Mouse (Mus musculus): Measurements from ENCODE around the gene Htr2b. TPM values are rescaled to one million over a fixed set of nuclear protein-coding genes. Genes with fewer than 3 reads are reported as not detected.

Htr2b gene
- polyA plus RNA-seq (2014; fragmentation: Nextera tagmentation; extraction: Ambion mirVana), result 0.61 and 0.86 TPM in 2 replicates

DNA sequence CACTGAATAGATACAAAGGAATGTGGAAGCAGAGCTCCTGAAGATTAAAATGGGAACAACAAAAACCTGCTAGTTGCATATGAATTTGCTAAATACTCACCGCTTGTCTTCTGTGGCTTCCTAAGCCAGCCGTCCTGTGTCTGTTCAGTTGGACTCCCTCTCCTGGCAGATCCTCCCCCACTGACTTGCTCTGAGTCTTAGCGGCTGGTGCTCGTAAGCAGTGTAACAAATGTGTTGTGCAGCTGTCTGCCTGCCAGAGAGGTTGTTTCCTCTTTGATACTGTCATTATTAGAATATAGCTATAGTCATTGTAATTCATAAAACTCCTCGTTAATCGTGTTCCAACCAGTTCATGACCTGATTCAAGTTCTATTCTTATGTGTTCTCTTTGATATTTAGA is at the start of gene Htr2b:
Htr2b (minus strand) TSS at position 192 of the 400 bp plus-strand sequence.
- no peak for ATAC-seq (ENCODE audit: low read depth)
- Histone ChIP-seq H3K4me2 (ENCODE audit: low read depth, low read length) (no peak within 1 kb of the TSS), H3K9me3 (ENCODE audit: control insufficient read depth, low read length) (no peaks in the 10 kb centered on the region), H3K27ac (ENCODE audit: low read depth, low read length) (no peak within 1 kb of the TSS), H3K27me3 (ENCODE audit: control insufficient read depth, insufficient read depth, low read length) (no peaks in the 10 kb centered on the region), H3K4me3 (ENCODE audit: low read depth, low read length) (no peak within 1 kb of the TSS), H3K4me1 (ENCODE audit: control insufficient read depth, insufficient read depth, low read length) (no peaks in the 10 kb centered on the region), H3K9ac (replicated peaks; ENCODE audit: low read depth, low read length) (no peak within 1 kb of the TSS), H3K36me3 (ENCODE audit: control insufficient read depth, insufficient read depth, low read length) (0 out of 2 replicates have a peak, but pooled peaks cover 5% of the 10 kb centered on the region)
- 61% methylated on average over 6 of the region's 6 CpGs for WGBS

DNA sequence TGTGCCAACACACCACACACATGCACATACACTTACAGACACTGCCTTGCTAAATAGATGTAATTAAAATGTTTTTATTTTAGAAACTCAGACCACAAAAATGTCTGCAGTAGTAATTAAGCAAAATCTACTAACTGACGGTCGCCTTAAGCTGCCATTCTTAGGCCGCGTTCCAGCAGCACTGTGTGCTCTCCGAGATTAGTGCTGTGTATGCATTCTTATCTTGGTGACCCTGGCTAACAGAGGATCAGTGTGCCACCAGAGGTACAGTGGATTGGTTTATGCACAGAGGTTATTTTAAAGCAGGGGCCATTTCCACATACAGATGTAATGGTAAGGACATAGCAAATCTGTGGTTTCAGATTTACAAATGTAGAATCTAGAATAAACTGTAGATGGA is 49.3 kb upstream of the Htr2b start:
- H3K27me3 ChIP-seq (ENCODE audit: control insufficient read depth, insufficient read depth, low read length), result no peaks in the 10 kb centered on the region
- no peak for ATAC-seq (ENCODE audit: low read depth)
- H3K36me3 ChIP-seq (ENCODE audit: control insufficient read depth, insufficient read depth, low read length), result peaks cover 32% of the 10 kb centered on the region
- no peak overlapping the region for H3K4me3 ChIP-seq (ENCODE audit: low read depth, low read length)
- whole genome bisulfite sequencing, result 96% methylated on average over 5 of the region's 5 CpGs
- no peaks in the 10 kb centered on the region for H3K9me3 ChIP-seq (ENCODE audit: control insufficient read depth, low read length)
- H3K4me2 ChIP-seq (ENCODE audit: low read depth, low read length), result no peak overlapping the region
- no peaks in the 10 kb centered on the region for H3K4me1 ChIP-seq (ENCODE audit: control insufficient read depth, insufficient read depth, low read length)
- no peak overlapping the region for H3K9ac ChIP-seq (replicated peaks; ENCODE audit: low read depth, low read length)
- no peak overlapping the region for H3K27ac ChIP-seq (ENCODE audit: low read depth, low read length)

DNA sequence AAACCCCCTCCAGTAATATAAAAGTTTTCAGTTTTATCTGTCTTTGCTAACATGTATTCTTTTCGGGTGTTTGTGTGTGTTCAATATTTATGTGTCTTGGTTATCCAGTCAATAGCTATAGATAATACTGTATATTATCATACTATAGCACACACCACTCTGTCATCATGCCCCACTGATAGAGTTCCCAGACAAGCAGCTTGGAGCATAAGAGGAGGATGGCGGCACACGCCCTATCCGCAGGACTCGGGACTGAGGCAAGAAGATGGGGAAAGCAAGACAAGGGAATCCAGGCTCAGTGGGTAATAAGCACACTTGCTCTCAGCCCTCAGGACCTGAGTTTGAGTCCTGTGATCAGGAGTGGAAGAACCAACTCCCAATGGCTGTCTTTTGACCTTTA is 48.7 kb upstream of the Htr2b start:
- Histone ChIP-seq H3K9me3 (ENCODE audit: control insufficient read depth, low read length) (no peaks in the 10 kb centered on the region), H3K36me3 (ENCODE audit: control insufficient read depth, insufficient read depth, low read length) (peaks cover 31% of the 10 kb centered on the region), H3K4me3 (ENCODE audit: low read depth, low read length) (no peak overlapping the region), H3K4me1 (ENCODE audit: control insufficient read depth, insufficient read depth, low read length) (peaks cover under 1% of the 10 kb centered on the region), H3K27me3 (ENCODE audit: control insufficient read depth, insufficient read depth, low read length) (no peaks in the 10 kb centered on the region), H3K27ac (ENCODE audit: low read depth, low read length) (no peak overlapping the region), H3K4me2 (ENCODE audit: low read depth, low read length) (no peak overlapping the region), H3K9ac (replicated peaks; ENCODE audit: low read depth, low read length) (no peak overlapping the region)
- WGBS, result 96% methylated on average over 5 of the region's 5 CpGs
- ATAC-seq (ENCODE audit: low read depth), result no peak

DNA sequence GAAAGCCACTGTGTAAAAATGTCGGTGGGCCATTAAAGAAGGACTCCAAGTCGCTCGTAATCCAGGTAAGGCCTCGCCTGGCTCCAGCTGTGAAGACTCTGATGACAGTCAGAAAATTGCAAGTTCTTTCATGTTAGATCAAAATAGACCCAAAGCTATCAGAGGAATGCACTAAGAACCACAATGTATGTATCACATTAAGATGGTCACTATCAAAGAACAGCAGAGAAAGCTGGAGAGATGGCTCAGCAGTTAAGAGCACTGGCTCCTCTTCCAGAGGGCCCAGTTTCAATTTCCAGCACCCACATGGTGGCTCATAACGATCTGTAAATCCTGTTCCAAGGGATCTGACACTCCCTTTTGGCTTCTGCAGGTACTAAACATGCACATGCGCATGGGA is 48.3 kb upstream of the Htr2b start:
- no peak overlapping the region for H3K4me3 ChIP-seq (ENCODE audit: low read depth, low read length)
- no peaks in the 10 kb centered on the region for H3K9me3 ChIP-seq (ENCODE audit: control insufficient read depth, low read length)
- H3K27me3 ChIP-seq (ENCODE audit: control insufficient read depth, insufficient read depth, low read length), result no peaks in the 10 kb centered on the region
- 96% methylated on average over 6 of the region's 6 CpGs for WGBS
- peaks cover 30% of the 10 kb centered on the region for H3K36me3 ChIP-seq (ENCODE audit: control insufficient read depth, insufficient read depth, low read length)
- no peak overlapping the region for H3K27ac ChIP-seq (ENCODE audit: low read depth, low read length)
- ATAC-seq (ENCODE audit: low read depth), result no peak
- peaks cover 4% of the 10 kb centered on the region for H3K4me1 ChIP-seq (ENCODE audit: control insufficient read depth, insufficient read depth, low read length)
- H3K4me2 ChIP-seq (ENCODE audit: low read depth, low read length), result no peak overlapping the region
- H3K9ac ChIP-seq (replicated peaks; ENCODE audit: low read depth, low read length), result no peak overlapping the region

DNA sequence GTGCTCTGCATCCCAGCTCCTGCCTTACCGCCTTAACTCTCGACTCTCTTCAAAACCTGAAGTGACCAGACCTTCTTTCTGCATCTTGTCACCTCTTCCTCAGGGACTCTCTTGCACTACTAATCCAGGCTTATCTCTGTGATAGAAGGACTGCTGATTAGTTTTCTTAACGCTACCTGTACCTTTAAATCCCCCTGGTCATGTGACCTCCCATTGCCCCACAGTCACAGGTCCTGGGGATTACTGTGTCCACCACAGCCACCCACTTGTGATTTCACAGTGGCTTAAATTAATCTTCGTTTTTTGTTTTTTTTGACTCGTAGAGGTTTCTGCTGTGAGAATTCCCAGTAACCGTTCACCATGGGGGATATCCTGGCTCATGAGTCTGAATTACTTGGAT is 44.8 kb upstream of the Htr2b start:
- Histone ChIP-seq H3K27ac (ENCODE audit: low read depth, low read length) (no peak overlapping the region), H3K9ac (replicated peaks; ENCODE audit: low read depth, low read length) (no peak overlapping the region), H3K27me3 (ENCODE audit: control insufficient read depth, insufficient read depth, low read length) (no peaks in the 10 kb centered on the region), H3K9me3 (ENCODE audit: control insufficient read depth, low read length) (no peaks in the 10 kb centered on the region), H3K36me3 (ENCODE audit: control insufficient read depth, insufficient read depth, low read length) (peaks cover 21% of the 10 kb centered on the region), H3K4me3 (ENCODE audit: low read depth, low read length) (no peak overlapping the region), H3K4me1 (ENCODE audit: control insufficient read depth, insufficient read depth, low read length) (peaks cover 10% of the 10 kb centered on the region), H3K4me2 (ENCODE audit: low read depth, low read length) (no peak overlapping the region)
- ATAC-seq (ENCODE audit: low read depth), result no peak
- 93% methylated on average over 6 of the region's 6 CpGs for WGBS

DNA sequence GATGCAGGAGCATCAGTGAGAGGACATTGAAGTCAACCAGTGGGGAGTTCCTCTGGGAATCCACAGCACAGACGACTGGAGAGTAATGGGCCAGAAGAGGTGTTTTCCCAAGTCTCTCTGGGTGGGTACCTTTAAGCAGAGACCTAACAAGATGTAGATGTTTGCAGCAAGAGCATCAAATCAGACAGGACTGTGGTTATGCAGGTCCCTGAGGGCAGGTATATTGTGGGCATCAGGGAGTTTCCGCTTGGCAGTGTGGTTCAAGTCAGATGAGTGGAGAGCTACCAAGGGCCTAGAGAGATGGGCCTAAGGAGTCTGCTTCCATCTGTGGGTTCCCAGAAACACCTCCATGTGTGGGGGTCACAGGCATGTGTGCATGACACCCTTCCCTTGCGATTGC is 44.3 kb upstream of the Htr2b start:
- Histone ChIP-seq H3K4me1 (ENCODE audit: control insufficient read depth, insufficient read depth, low read length) (peaks cover 10% of the 10 kb centered on the region), H3K36me3 (ENCODE audit: control insufficient read depth, insufficient read depth, low read length) (peaks cover 16% of the 10 kb centered on the region), H3K27ac (ENCODE audit: low read depth, low read length) (no peak overlapping the region), H3K27me3 (ENCODE audit: control insufficient read depth, insufficient read depth, low read length) (no peaks in the 10 kb centered on the region), H3K4me3 (ENCODE audit: low read depth, low read length) (no peak overlapping the region), H3K9ac (replicated peaks; ENCODE audit: low read depth, low read length) (no peak overlapping the region), H3K9me3 (ENCODE audit: control insufficient read depth, low read length) (no peaks in the 10 kb centered on the region), H3K4me2 (ENCODE audit: low read depth, low read length) (no peak overlapping the region)
- no peak for ATAC-seq (ENCODE audit: low read depth)
- WGBS, result 95% methylated on average over 3 of the region's 3 CpGs

DNA sequence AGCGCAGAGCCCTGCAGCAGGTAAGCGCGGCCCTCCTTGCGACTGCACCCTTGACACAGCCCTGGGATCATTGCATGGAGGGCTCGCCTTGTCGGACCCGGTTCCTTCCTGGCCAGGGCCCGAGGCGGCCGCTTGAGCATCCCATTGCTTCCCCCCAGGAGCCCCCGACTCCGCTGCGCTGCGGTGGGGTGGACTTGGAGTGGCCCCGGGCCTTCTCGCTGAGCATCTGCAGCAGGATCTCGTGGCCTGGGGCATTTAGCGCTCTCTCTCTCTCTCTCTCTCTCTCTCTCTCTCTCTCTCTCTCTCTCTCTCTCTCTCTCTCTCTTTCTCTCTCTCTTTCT is 43.0 kb upstream of the Htr2b start:
- H3K27me3 ChIP-seq (ENCODE audit: control insufficient read depth, insufficient read depth, low read length), result no peaks in the 10 kb centered on the region
- WGBS, result 0% methylated on average over 18 of the region's 18 CpGs
- H3K36me3 ChIP-seq (ENCODE audit: control insufficient read depth, insufficient read depth, low read length), result peaks cover 3% of the 10 kb centered on the region; the same call in 1 of the 2 replicates
- no peak for ATAC-seq (ENCODE audit: low read depth)
- H3K4me2 ChIP-seq (ENCODE audit: low read depth, low read length), result peak overlapping the region; percentile 60
- peak overlapping the region; percentile 59 for H3K9ac ChIP-seq (replicated peaks; ENCODE audit: low read depth, low read length)
- peak overlapping the region; percentile 60 for H3K4me3 ChIP-seq (ENCODE audit: low read depth, low read length)
- no peaks in the 10 kb centered on the region for H3K9me3 ChIP-seq (ENCODE audit: control insufficient read depth, low read length)
- no peak overlapping the region for H3K27ac ChIP-seq (ENCODE audit: low read depth, low read length)
- peaks cover 10% of the 10 kb centered on the region for H3K4me1 ChIP-seq (ENCODE audit: control insufficient read depth, insufficient read depth, low read length)

DNA sequence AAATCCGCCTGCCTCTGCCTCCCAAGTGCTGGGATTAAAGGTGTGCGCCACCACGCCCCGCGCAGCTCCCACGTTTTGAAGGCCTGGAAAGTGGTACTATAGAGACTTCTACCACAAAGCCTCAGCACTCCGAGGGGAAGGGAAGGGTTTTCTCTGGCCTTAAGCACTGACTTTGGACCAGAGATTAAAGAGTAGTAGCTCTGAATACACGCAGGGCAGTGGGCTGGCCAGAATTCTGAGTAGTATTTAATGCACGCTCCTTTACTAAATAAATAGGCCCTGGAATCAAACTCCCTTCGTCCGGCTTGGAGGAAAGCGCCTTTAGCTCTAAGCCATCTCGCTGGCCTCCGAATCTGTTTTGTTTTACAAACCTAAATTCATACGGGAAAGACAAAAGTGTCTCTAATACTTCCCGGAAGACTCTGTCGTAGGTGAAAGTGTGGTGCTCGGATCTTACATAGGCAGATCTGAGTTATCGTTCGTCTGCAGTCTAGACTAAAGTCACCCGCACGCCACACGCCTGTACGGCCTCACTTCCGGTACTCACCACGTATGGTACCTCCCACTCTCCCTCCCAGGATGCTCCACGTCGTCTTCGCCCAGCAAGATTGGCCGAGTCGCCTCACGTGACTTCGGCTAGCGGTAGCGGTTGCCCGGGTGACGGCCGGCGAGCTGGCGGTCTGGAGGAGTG is 42.5 kb upstream of the Htr2b start, which contains the start of gene Armc9:
Armc9 (plus strand) TSS at position 648 of the 691 bp plus-strand sequence.
- H3K9ac ChIP-seq (replicated peaks; ENCODE audit: low read depth, low read length), result peak within 1 kb of the TSS; percentile 59
- no peaks in the 10 kb centered on the region for H3K27me3 ChIP-seq (ENCODE audit: control insufficient read depth, insufficient read depth, low read length)
- H3K4me1 ChIP-seq (ENCODE audit: control insufficient read depth, insufficient read depth, low read length), result peaks cover 10% of the 10 kb centered on the region
- peak within 1 kb of the TSS; percentile 60 for H3K4me2 ChIP-seq (ENCODE audit: low read depth, low read length)
- ATAC-seq (ENCODE audit: low read depth), result peak; percentile 100
- 5% methylated on average over 40 of the region's 40 CpGs for WGBS
- H3K9me3 ChIP-seq (ENCODE audit: control insufficient read depth, low read length), result no peaks in the 10 kb centered on the region
- peak within 1 kb of the TSS; percentile 60 for H3K4me3 ChIP-seq (ENCODE audit: low read depth, low read length)
- H3K27ac ChIP-seq (ENCODE audit: low read depth, low read length), result peak within 1 kb of the TSS; percentile 67
- no peaks in the 10 kb centered on the region for H3K36me3 ChIP-seq (ENCODE audit: control insufficient read depth, insufficient read depth, low read length)

DNA sequence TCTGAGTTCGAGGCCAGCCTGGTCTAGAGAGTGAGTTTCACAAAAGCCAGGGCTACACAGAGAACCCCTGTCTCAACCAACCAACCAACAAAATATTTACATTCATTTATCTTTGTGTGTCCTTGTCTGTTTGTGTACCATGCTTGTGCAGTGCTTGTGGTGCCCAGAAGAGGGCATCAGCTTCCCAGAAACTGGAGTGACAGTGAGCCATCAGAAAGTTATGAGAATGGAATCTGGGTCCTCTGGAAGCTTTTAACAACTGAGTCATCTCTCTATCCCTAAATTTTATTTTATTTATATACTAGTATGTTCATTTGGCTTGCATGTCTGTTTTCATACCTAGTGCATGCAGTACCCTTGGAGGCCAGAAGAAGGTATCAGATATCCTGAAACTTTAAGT is 40.8 kb upstream of the Htr2b start:
- no peak overlapping the region for H3K4me3 ChIP-seq (ENCODE audit: low read depth, low read length)
- H3K27ac ChIP-seq (ENCODE audit: low read depth, low read length), result no peak overlapping the region
- no peaks in the 10 kb centered on the region for H3K9me3 ChIP-seq (ENCODE audit: control insufficient read depth, low read length)
- H3K4me1 ChIP-seq (ENCODE audit: control insufficient read depth, insufficient read depth, low read length), result peaks cover 10% of the 10 kb centered on the region
- no peak for ATAC-seq (ENCODE audit: low read depth)
- no peak overlapping the region for H3K9ac ChIP-seq (replicated peaks; ENCODE audit: low read depth, low read length)
- H3K27me3 ChIP-seq (ENCODE audit: control insufficient read depth, insufficient read depth, low read length), result no peaks in the 10 kb centered on the region
- WGBS, result 100% methylated on average over 1 of the region's 1 CpGs
- no peak overlapping the region for H3K4me2 ChIP-seq (ENCODE audit: low read depth, low read length)
- H3K36me3 ChIP-seq (ENCODE audit: control insufficient read depth, insufficient read depth, low read length), result no peaks in the 10 kb centered on the region

Data from neural tube, embryonic 14.5 days (tissue).